Mouse (Mus musculus) liver, postnatal 0 days (tissue): Measurements from ENCODE around the gene Bahd1.

Experiments
- CTCF ChIP-seq: sonication (generic); IDR thresholded peaks from 2 replicates; pipeline ENCODE4 v1.5.1; 2016; ENCODE audit warnings: antibody characterized with exemption, low read depth
- EP300 ChIP-seq: IDR thresholded peaks from 2 replicates; pipeline ENCODE4 v1.6.1; 2016; ENCODE audit warnings: antibody characterized with exemption, low read depth, mild to moderate bottlenecking

GRCm38 (mm10) chr2:118871032-118871431 lies 29.1 kb upstream of the Bahd1 start:
- TF ChIP-seq CTCF: no peak
- TF ChIP-seq EP300: no peak
